Comparison of ENCODE assay signal across 18 mouse cellular contexts in the genomic region with DNA sequence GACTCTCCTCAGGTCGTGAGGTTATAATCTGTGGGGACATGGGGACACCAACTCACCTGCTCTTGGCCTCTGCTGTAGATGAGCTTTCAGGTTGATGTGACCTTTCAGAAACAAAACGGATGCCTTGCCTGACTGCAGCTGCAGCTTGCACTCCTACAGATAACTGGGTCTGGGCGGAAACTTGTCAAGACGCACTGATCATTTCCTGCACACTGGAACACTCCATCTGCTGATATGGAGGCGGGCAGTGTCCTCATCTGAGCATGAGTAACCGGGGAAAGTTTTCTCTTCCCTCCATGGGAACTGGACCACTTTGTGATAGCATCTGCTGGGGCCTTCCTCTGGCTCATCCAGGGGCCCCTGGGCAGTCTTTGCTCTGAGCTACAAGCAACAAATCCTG.
A peak's percentile ranks its signal among the peaks of the same experiment; 100 is the strongest.
DNase-seq lines count a peak whose midpoint lies in the region; ATAC-seq and TF ChIP-seq lines count a peak whose summit lies in the region.
"Had no signal": no experiment of that assay in that cellular context is flagged by ENCODE, and none has a peak within 500 bp of the region (broad histone marks: within the 10 kb centered on the region; RNA-seq: fewer than 3 reads in every experiment).

No protein-coding gene starts in this region.

- no peaks in the 10 kb centered on the region for H3K9me3 ChIP-seq in kidney, embryonic 14.5 days (ENCODE audit: control insufficient read depth, low read length)
- H3K9me3 ChIP-seq: heart, embryonic 15.5 days; hindbrain, embryonic 12.5 days; midbrain, embryonic 10.5 days had no signal

- TF ChIP-seq CTCF in left cerebral cortex, adult 2 months (IDR thresholded peaks at IDR 0.05): no peak

- WGBS in kidney, embryonic 14.5 days: 83% methylated on average over 6 of the region's 6 CpGs

- peaks cover 5% of the 10 kb centered on the region; the same call in 1 of the 2 replicates for H3K4me1 ChIP-seq in kidney, embryonic 14.5 days (ENCODE audit: control insufficient read depth, insufficient read depth, low read length)

- H3K27ac ChIP-seq in left cerebral cortex, adult 2 months: peak overlapping the region; percentile 81
- no peak overlapping the region for H3K27ac ChIP-seq in kidney, embryonic 14.5 days (ENCODE audit: low read depth, low read length)
- H3K27ac ChIP-seq: heart, embryonic 15.5 days; hindbrain, embryonic 12.5 days; midbrain, embryonic 10.5 days; stomach, postnatal 0 days had no signal

- intact Hi-C loops in left cerebral cortex, adult 2 months (cut with DNase I): no loop called here

- no peak overlapping the region for H3K9ac ChIP-seq in kidney, embryonic 14.5 days (ENCODE audit: low read depth, low read length)
- H3K9ac ChIP-seq: heart, embryonic 15.5 days; hindbrain, embryonic 12.5 days had no signal

- no peaks in the 10 kb centered on the region for H3K27me3 ChIP-seq in kidney, embryonic 14.5 days (ENCODE audit: control insufficient read depth, insufficient read depth, low read length)
- H3K27me3 ChIP-seq: heart, embryonic 15.5 days; hindbrain, embryonic 12.5 days had no signal

- ATAC-seq in kidney, embryonic 14.5 days (ENCODE audit: low FRiP score, low TSS enrichment): no peak
- ATAC-seq: forebrain, embryonic 16.5 days had no signal

- DNase-seq in right cerebral cortex, adult 2 months (ENCODE audit: low spot score in 2 of 2): peak; percentile 80 to 81
- DNase-seq in right cerebral cortex, postnatal 4 days: no peak
- DNase-seq in frontal cortex, adult 2 months (ENCODE audit: extremely low spot score in 1 of 2, low spot score in 1 of 2): peak; percentile 70 to 82
- DNase-seq in left cerebral cortex, adult 2 months (ENCODE audit: extremely low spot score in 1 of 2, low spot score in 2 of 2): peak; percentile 55 to 59
- DNase-seq in telencephalon, adult 2 months (ENCODE audit: low read depth, low spot score): peak; percentile 78
- no peak for DNase-seq in cerebellum, postnatal 14 days
- no peak for DNase-seq in ovary, postnatal 36 days (ENCODE audit: low spot score)
- DNase-seq: cerebellum, adult 11 months; kidney, adult 11 months; kidney, postnatal 36 days; lung, postnatal 10 days had no signal

- H3K36me3 ChIP-seq in kidney, embryonic 14.5 days (ENCODE audit: control insufficient read depth, insufficient read depth, low read length): peaks cover 22% of the 10 kb centered on the region; the same call in 1 of the 2 replicates

- H3K4me3 ChIP-seq in left cerebral cortex, adult 2 months: no peak overlapping the region
- no peak overlapping the region for H3K4me3 ChIP-seq in kidney, embryonic 14.5 days (ENCODE audit: low read length)
- H3K4me3 ChIP-seq: heart, embryonic 15.5 days; hindbrain, embryonic 12.5 days; midbrain, embryonic 10.5 days had no signal

- no peak overlapping the region for H3K4me2 ChIP-seq in kidney, embryonic 14.5 days (replicated peaks; ENCODE audit: low read depth, low read length)
- H3K4me2 ChIP-seq: heart, embryonic 15.5 days; hindbrain, embryonic 12.5 days; liver, embryonic 11.5 days had no signal

Comparison
In these comparisons a context has a peak if more than half of its experiments do, and no peak if none do; other contexts are left out.
1. DNase-seq: peak in right cerebral cortex, adult 2 months (2 of 2), frontal cortex, adult 2 months (2 of 2), left cerebral cortex, adult 2 months (2 of 2) and telencephalon, adult 2 months (single experiment); none in right cerebral cortex, postnatal 4 days (single experiment), cerebellum, postnatal 14 days (0 of 2) and ovary, postnatal 36 days (single experiment).